Mouse (Mus musculus): Measurements from ENCODE around the gene Sycp3. TPM values are rescaled to one million over a fixed set of nuclear protein-coding genes. Genes with fewer than 3 reads are reported as not detected.

The Sycp3 gene
- polyA plus RNA-seq, 1 experiment = not detected

DNA sequence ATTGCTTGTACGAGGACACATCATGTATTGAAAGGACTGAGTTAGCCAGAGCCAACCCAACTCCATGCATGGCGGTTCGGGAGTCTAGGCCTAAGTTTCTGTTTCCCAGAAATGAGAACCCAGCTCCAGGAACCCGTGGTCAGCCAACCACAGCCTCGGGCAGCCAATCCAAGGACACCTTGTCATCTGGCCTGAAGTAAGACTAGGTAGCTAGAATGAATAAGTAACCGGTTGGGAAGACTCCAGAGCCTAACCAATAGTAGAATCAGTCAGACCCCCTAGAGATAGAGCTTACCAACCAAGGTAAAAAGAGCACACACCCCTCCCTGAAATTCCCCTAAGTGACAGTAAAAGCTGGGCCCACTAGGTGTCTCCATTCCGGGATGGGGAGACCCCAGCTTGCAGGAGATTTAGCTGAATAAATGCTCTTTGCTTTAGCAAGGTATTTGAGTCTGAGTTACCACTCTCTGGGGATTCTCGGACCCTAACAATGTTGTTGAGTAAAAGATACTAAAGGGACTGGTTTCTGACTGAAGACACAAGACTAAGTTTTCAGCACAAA is 54.3 kb downstream of the Sycp3 start:
- no peak for TF ChIP-seq GATA1 (IDR thresholded peaks at IDR 0.05; ENCODE audit: low read length)

DNA sequence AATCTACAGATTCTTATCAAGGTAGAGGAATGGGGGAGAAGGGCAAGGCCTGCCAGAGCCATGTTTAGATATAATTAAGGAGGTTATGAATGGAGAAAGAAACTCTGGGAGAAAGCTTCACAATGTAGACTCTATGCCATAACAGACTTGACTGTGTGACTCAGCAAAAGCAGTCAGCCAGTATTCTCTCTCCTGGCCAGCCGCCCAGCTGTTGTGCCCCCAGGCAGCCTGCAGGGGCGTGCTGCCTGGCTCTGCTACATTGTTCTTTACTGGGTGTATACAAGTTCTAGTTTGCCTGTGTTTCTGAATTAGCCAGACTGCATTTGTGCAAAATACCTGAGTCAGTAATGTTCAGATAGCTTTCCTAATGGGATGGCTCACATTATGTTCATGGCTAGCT is 55.1 kb downstream of the Sycp3 start:
- TF ChIP-seq GATA1 (IDR thresholded peaks at IDR 0.05; ENCODE audit: low read length) = no peak

DNA sequence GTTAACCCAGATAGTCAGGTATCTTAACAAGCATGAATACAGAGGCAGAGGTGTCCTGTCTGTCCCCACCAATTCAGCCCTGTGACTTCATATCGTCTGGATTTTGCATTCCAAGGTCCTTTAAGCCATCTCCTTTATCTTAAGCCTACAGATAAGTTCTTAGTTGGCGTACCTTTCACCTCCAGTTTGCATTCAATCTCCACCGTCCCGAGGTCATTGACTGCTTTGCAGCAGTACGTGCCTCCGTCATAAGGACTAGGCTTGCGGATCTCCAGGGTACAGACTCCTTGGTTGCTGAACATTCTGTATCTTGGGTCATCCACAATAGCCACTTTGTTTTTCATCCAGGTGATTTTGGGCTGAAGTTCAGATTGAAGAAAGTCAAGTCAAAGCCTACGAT is 63.4 kb downstream of the Sycp3 start:
- no peak for TF ChIP-seq GATA1 (IDR thresholded peaks at IDR 0.05; ENCODE audit: low read length)

Other genes starting within 250 kb of the Sycp3 start
- not detected in 2 replicates for gene Dram1, start 80.5 kb upstream of the Sycp3 start, polyA plus RNA-seq (2012)
- 3.2 and 3.7 TPM in 2 replicates for gene Gnptab, start 80.4 kb upstream of the Sycp3 start, polyA plus RNA-seq (2012)
- 15.1 and 20.3 TPM in 2 replicates for gene Chpt1, start 44.5 kb downstream of the Sycp3 start, polyA plus RNA-seq (2012)
- gene Mybpc1, start 145.6 kb downstream of the Sycp3 start, polyA plus RNA-seq (2012) = not detected in 2 replicates
- gene Spic, start 225.4 kb downstream of the Sycp3 start, polyA plus RNA-seq (2012) = not detected in 2 replicates